Mouse (Mus musculus): ENCODE results near the gene Cwc27.
A peak's percentile ranks its signal among the peaks of the same experiment; 100 is the strongest.

Cwc27 gene

DNA sequence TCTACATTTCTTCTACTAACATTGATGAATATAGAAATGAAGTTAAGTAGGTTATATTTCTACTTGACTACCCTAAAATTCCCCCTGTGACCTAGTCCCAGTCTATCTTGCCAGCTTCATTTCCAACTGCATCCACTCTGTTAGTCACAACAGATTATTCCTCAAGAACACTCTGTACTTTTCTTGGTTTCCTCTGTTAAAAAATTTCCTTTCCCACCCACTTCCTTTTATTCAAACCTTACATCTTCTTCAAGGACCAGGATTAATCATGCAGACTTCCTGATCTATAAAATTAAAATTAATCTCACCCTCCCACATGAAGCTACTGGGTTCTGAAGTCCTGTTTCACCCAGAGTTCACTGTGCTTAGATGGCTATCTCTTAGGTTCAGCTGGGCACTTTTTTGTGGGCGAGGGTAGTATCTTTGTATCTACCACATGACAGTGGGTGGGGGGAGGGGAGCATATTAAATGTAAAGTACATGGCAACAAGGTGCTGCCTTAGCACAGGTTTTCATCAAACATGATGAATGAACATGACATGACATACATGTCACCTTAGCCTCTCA lies 37.8 kb downstream of the Cwc27 start:
- no peak for DNase-seq (ENCODE audit: extremely low spot score)

GRCm38 (mm10) chr13:104763193-104763592 lies 53.7 kb downstream of the Cwc27 start:
- DNase-seq (ENCODE audit: extremely low spot score): no peak

DNA sequence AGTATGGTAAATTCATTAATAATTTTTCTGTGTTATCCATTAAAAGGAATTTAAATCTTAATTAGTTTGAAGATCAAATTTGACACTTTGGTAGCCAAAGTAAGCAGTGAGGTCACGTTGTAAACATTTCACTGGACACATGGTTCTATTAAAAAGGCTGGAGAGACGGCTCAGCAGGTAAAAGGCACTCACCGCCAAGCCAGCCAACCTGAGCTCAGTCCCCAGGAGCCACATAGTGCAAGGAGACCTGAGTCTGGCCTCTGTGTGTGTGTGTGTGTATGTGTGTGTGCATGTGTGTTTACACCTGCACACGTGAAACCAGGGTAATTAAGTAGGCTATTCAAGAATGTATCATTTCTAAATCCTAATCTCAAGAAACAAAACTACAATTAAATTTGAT lies 54.5 kb downstream of the Cwc27 start:
- no peak for DNase-seq (ENCODE audit: extremely low spot score)

DNA sequence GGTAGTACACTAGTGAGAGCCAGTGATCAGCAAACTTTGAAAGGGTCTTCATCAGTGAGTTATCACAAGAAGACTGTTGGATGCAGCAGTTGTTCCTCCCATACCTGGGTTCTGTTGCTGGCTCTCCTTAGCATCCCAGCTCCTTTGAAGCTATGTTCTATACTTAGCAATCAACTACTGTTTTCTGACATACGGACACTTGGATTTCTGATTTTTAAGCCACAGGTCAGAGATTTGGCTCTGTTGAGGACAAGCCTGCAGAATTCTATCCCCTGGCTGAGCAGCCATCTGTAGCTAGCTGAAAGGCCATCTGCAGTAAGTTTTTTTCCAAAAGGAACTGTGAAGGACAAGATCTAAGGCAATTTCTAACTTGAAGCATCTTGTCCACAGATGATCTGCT lies 57.6 kb downstream of the Cwc27 start:
- no peak for DNase-seq (ENCODE audit: extremely low spot score)

DNA sequence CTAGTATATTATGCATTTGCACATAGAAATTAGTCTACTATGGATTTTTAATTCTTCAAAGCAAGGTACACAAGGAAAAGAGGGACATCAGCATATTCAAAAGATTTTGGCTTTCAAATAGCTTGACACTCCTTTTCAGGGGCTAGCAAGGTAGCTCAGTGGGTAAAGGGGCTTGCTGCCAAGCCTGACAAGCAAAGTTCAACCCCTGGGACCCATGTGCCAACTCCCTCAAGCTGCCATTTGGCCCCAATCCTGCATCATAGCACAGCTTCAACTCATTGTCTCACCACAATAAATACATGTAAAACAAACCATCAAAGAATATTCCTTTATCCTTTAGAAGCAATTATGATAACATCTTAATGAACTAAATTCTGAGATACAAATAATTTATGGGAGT lies 69.9 kb downstream of the Cwc27 start:
- no peak for DNase-seq (ENCODE audit: extremely low spot score)

DNA sequence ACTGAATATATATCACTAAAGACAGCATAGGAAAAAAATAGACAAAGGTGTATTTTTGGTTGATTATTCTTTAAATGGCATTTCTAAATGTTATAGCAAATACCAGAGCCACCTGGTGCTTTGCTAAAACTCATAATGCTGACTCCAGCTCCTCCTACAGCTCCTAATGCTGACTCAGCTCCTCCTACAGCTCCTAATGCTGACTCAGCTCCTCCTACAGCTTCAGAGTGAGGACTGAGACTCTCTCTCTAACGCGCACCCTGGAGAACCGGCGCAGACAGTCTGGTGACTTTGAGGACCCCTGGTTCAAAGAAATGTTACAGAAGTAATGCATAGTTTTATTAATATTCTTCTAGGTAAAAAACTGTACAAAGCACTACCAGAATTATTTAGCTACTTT lies 74.1 kb downstream of the Cwc27 start:
- no peak for DNase-seq (ENCODE audit: extremely low spot score)

- no peak for DNase-seq (ENCODE audit: extremely low spot score)
Observed at GRCm38 (mm10) chr13:104729261-104730046, 87.5 kb downstream of the Cwc27 start.

DNA sequence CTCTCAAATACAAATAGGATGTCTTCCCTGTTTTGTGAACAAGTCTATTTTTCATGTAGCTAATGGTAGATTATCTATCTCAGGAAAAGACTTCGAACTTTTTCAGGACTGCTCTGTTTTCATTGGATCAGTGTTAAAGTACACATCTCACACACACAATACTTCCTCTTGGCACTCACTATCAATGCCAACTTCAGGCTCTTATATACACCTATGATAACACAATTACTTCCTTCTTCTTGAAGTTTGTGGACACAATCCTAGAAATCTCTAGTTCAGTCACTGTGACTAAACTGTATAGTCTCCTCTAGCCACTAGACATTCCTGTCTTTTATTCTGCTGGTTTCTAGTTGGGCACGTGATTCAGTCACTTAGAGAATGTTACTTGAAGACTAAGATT lies 89.3 kb downstream of the Cwc27 start:
- no peak for DNase-seq (ENCODE audit: extremely low spot score)

GRCm38 (mm10) chr13:104720133-104720532 lies 96.8 kb downstream of the Cwc27 start:
- DNase-seq (ENCODE audit: extremely low spot score): no peak

- no peak for DNase-seq (ENCODE audit: extremely low spot score)
Observed at GRCm38 (mm10) chr13:104694612-104695355, 122.2 kb downstream of the Cwc27 start.

- DNase-seq (ENCODE audit: extremely low spot score): no peak
Observed at GRCm38 (mm10) chr13:104692710-104693109, 124.2 kb downstream of the Cwc27 start.

- no peak for DNase-seq (ENCODE audit: extremely low spot score)
Observed at GRCm38 (mm10) chr13:104685537-104685936, 131.4 kb downstream of the Cwc27 start.

DNA sequence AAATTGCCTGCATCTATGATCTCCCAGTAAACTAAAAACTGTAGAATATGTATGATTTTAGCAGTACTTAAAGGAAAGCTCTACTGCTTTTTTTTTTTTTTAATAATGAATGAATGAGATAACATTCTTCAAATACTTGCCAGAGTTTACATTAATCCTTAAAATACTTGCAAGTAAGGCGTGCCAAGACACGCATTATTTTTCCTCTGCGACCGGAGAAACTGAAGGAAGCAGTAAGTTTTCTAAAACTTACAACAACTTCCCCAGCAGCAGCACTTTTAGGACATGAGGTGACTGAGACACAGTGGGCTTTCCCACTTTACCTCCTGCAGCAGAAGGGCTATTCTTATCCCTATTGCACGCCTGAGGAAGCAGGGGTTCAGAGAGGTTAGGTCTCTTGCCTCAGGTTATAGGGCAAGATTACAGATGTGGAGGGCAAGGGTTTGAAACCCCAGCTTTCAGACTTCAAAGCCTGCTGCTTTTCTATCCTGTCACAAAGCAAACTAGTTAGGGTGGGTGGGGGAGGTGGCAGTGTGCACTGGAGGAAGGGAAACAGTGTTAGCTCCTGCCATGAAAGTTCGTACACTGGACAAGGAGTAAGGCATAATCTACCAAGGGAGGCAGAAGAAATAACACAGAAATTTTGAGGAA lies 132.5 kb downstream of the Cwc27 start:
- peak; percentile 54 for DNase-seq (ENCODE audit: extremely low spot score)

DNA sequence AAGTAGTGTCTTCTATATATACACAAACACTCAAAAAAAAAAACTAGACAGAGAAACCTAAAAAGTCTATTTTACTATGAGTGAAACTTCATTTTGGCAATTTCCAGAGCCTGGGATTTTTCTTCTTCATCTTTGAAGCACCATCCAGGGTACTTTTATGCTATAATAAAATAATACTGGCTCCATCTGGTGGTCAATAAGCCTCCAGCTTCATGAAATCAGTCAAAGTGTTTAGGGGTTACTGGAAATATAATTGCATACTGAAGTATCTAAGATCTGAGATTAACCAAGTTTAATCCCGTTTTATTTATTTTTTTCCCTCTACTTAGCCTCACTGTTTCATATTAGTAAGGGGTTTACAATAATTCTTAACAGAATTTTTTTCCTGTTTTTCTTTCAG lies 135.7 kb downstream of the Cwc27 start:
- DNase-seq (ENCODE audit: extremely low spot score): no peak

GRCm38 (mm10) chr13:104661188-104661587 lies 155.8 kb downstream of the Cwc27 start:
- DNase-seq (ENCODE audit: extremely low spot score): no peak

- DNase-seq (ENCODE audit: extremely low spot score): no peak
Observed at GRCm38 (mm10) chr13:104660042-104660680, 156.8 kb downstream of the Cwc27 start.

- no peak for DNase-seq (ENCODE audit: extremely low spot score)
Observed at GRCm38 (mm10) chr13:104656666-104657272, 160.2 kb downstream of the Cwc27 start.

DNA sequence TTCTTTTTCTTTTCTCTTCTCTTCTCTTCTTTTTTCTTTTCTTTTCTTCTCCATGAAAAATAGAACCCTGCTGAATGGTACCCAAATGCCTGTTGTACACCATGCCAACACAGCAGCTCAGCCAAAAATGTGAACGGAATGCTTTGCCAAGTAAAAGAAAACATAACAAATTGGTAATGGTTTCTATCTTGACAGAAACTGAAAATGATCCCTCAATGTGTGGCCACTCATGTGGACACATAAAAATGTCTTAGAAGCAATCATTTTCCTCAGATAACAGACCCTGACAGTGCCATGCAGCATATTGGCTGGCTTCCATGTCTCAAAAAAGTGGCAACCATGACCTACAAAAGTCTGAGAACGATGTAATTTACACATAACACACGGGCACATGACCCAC lies 161.8 kb downstream of the Cwc27 start:
- DNase-seq (ENCODE audit: extremely low spot score): no peak

GRCm38 (mm10) chr13:104651763-104652162 lies 165.2 kb downstream of the Cwc27 start:
- DNase-seq (ENCODE audit: extremely low spot score): no peak

DNA sequence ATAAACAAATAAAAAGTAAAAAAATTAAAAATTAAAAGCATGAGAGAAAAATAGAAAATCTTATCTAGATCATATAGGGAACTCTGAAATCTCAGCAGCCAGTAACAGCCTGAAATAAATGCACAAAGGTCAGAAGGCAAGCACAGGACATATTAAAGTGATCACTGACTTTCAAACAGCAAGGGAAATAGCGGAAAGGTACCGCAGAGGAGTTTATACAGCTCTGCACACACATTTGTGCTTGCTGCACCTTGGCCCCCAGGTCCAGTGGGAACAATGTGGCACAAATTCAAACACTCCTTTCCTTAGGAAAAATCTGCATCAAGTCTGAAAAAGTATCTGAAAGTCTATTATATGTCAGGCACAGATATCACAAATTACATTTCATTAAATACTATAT lies 166.3 kb downstream of the Cwc27 start:
- no peak for DNase-seq (ENCODE audit: extremely low spot score)

DNA sequence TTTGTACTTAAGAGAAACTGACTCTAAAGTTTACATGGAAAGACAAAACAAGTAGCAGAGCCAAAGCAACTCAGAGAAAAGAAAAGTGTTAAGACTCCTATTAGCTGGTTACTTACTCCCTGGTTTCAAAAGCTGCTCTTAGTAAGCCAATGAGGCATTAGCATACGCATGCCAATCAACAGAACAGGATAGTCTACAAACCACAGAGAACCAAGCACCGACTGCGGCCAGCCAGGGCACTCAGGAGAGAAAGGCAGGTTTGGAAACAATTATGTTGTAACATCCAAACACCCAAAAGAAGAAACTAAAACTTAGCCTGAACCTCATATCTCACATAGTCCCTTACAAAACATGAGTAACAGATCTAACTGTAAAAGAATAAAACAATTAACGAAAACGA lies 166.8 kb downstream of the Cwc27 start:
- no peak for DNase-seq (ENCODE audit: extremely low spot score)

Measured in embryo, embryonic 9.5 days (tissue).